Mouse (Mus musculus) MEL (cell line): Measurements from ENCODE around the gene Adamts7. TPM values are rescaled to one million over a fixed set of nuclear protein-coding genes. Genes with fewer than 3 reads are reported as not detected.

ENCODE experiments used
- DNase-seq: peaks from one replicate; pipeline ENCODE4 v3.0.0; 2011; ENCODE audit warnings: low read depth, low spot score
- H3K27ac ChIP-seq: 2 replicates; pipeline ENCODE4 v1.5.1; 2012; ENCODE audit warnings: low read depth, mild to moderate bottlenecking, control low read depth, low read length, moderate library complexity; ENCODE audit not compliant: control insufficient read depth
- H3K27me3 ChIP-seq, 2 experiments: fragments of 150-350 bp in 1 of 2; sonication (generic) in 1 of 2; 2 replicates each; pipeline ENCODE4 v1.6.1; 2012; ENCODE audit warnings: low read length in 2 of 2, mild to moderate bottlenecking in 2 of 2, improper control_type of control experiment in 1 of 2, moderate library complexity in 1 of 2; ENCODE audit not compliant: insufficient read depth in 2 of 2, control insufficient read depth in 1 of 2
- H3K36me3 ChIP-seq, 2 experiments: 2 replicates each; pipeline ENCODE4 v1.6.1; 2012 to 2014; ENCODE audit warnings: low read length in 2 of 2, improper control_type of control experiment in 1 of 2, inconsistent platforms in 1 of 2, mild to moderate bottlenecking in 1 of 2; ENCODE audit not compliant: insufficient read depth in 2 of 2, control insufficient read depth in 1 of 2
- H3K4me1 ChIP-seq, 2 experiments: fragments of 150-350 bp in 1 of 2; sonication (generic) in 1 of 2; 2 replicates each; pipeline ENCODE4 v1.6.1; 2012; ENCODE audit warnings: low read length in 2 of 2, improper control_type of control experiment in 1 of 2, mild to moderate bottlenecking in 1 of 2; ENCODE audit not compliant: insufficient read depth in 2 of 2, control insufficient read depth in 1 of 2
- H3K4me3 ChIP-seq, 2 experiments: fragments of 150-350 bp in 1 of 2; sonication (generic) in 1 of 2; 2 replicates each; pipeline ENCODE4 v1.5.1; 2012; ENCODE audit warnings: low read depth in 2 of 2, low read length in 2 of 2, mild to moderate bottlenecking in 2 of 2, moderate library complexity in 2 of 2, control low read depth in 1 of 2, improper control_type of control experiment in 1 of 2; ENCODE audit not compliant: control insufficient read depth in 1 of 2, insufficient read depth in 1 of 2
- H3K79me2 ChIP-seq: 2 replicates; pipeline ENCODE4 v1.6.1; 2012; ENCODE audit warnings: mild to moderate bottlenecking, low read length, moderate library complexity; ENCODE audit not compliant: control insufficient read depth, poor library complexity, insufficient read depth
- H3K9ac ChIP-seq: 2 replicates; pipeline ENCODE4 v1.6.1; 2012; ENCODE audit warnings: low read depth, mild to moderate bottlenecking, control low read depth, low read length, moderate library complexity; ENCODE audit not compliant: control insufficient read depth, poor library complexity, severe bottlenecking
- H3K9me3 ChIP-seq: fragments of 150-350 bp; sonication (generic); replicated peaks from 2 replicates; pipeline ENCODE4 v1.6.1; 2012; ENCODE audit warnings: mild to moderate bottlenecking, low read length, improper control_type of control experiment, moderate library complexity; ENCODE audit not compliant: insufficient read depth
- BHLHE40 ChIP-seq: IDR thresholded peaks from 2 replicates; pipeline ENCODE4 v1.6.1; 2012; ENCODE audit warnings: low read depth, mild to moderate bottlenecking, inconsistent platforms, low read length, improper control_type of control experiment, borderline replicate concordance
- E2F4 ChIP-seq: IDR thresholded peaks from 2 replicates; pipeline ENCODE4 v1.6.1; 2011; ENCODE audit warnings: low read depth, low read length, improper control_type of control experiment, borderline replicate concordance
- EP300 ChIP-seq, 2 experiments: IDR thresholded peaks; 2 replicates each; pipeline ENCODE4 v1.6.1; 2011; ENCODE audit warnings: improper control_type of control experiment in 2 of 2, low read length in 2 of 2, low read depth in 1 of 2, mild to moderate bottlenecking in 1 of 2
- ETS1 ChIP-seq: IDR thresholded peaks from 2 replicates; pipeline ENCODE4 v1.6.1; 2012; ENCODE audit warnings: low read depth, mild to moderate bottlenecking, inconsistent platforms, low read length, improper control_type of control experiment, moderate library complexity
- JUND ChIP-seq: IDR thresholded peaks from 2 replicates; pipeline ENCODE4 v1.6.1; 2011; ENCODE audit warnings: low read depth, mild to moderate bottlenecking, improper control_type of control experiment, low read length
- KAT2A ChIP-seq: conservative IDR thresholded peaks from 2 replicates; pipeline ENCODE4 v1.6.1; 2012; ENCODE audit warnings: low read depth, low read length, improper control_type of control experiment, inconsistent platforms
- MAFK ChIP-seq: IDR thresholded peaks from 2 replicates; pipeline ENCODE4 v1.6.1; 2011; ENCODE audit warnings: low read depth, mild to moderate bottlenecking, low read length, improper control_type of control experiment, borderline replicate concordance
- MAZ ChIP-seq: IDR thresholded peaks from 2 replicates; pipeline ENCODE4 v1.6.1; 2012; ENCODE audit warnings: low read depth, mild to moderate bottlenecking, inconsistent platforms, low read length, improper control_type of control experiment
- MXI1 ChIP-seq: IDR thresholded peaks from 2 replicates; pipeline ENCODE4 v1.6.1; 2011; ENCODE audit warnings: mild to moderate bottlenecking, low read depth, low read length, improper control_type of control experiment
- MYC ChIP-seq: IDR thresholded peaks from 2 replicates; pipeline ENCODE4 v1.6.1; 2011; ENCODE audit warnings: low read depth, mild to moderate bottlenecking, low read length, improper control_type of control experiment, moderate library complexity
- NELFE ChIP-seq: IDR thresholded peaks from 2 replicates; pipeline ENCODE4 v1.6.1; 2011; ENCODE audit warnings: low read depth, low read length, improper control_type of control experiment
- POLR2AphosphoS5 ChIP-seq: IDR thresholded peaks from 2 replicates; pipeline ENCODE4 v1.6.1; 2012; ENCODE audit warnings: low read depth, borderline replicate concordance, mild to moderate bottlenecking, inconsistent platforms, low read length, moderate library complexity, mixed read lengths
- RAD21 ChIP-seq: IDR thresholded peaks from 2 replicates; pipeline ENCODE4 v1.6.1; 2011; ENCODE audit warnings: mild to moderate bottlenecking, low read depth, low read length, improper control_type of control experiment
- RCOR1 ChIP-seq: IDR thresholded peaks from 2 replicates; pipeline ENCODE4 v1.6.1; 2012; ENCODE audit warnings: low read depth, mild to moderate bottlenecking, inconsistent platforms, low read length, improper control_type of control experiment
- SIN3A ChIP-seq: IDR thresholded peaks from 2 replicates; pipeline ENCODE4 v1.6.1; 2012; ENCODE audit warnings: low read length, improper control_type of control experiment, inconsistent platforms
- SMC3 ChIP-seq: IDR thresholded peaks from 2 replicates; pipeline ENCODE4 v1.6.1; 2011; ENCODE audit warnings: low read depth, low read length, improper control_type of control experiment
- TAL1 ChIP-seq: IDR thresholded peaks from 2 replicates; pipeline ENCODE4 v1.6.1; 2012; ENCODE audit warnings: mild to moderate bottlenecking, inconsistent platforms, low read length, moderate library complexity, mixed read lengths
- USF1 ChIP-seq: IDR thresholded peaks from 2 replicates; pipeline ENCODE4 v1.6.1; 2014; ENCODE audit warnings: low read depth, mild to moderate bottlenecking, inconsistent platforms, low read length, improper control_type of control experiment, moderate library complexity
- USF2 ChIP-seq, 2 experiments: IDR thresholded peaks; 2 replicates each; pipeline ENCODE4 v1.6.1; 2011 to 2012; ENCODE audit warnings: improper control_type of control experiment in 2 of 2, low read length in 2 of 2, borderline replicate concordance in 1 of 2, inconsistent platforms in 1 of 2, low read depth in 1 of 2, mild to moderate bottlenecking in 1 of 2; ENCODE audit not compliant: insufficient read depth in 1 of 2
- ZMIZ1 ChIP-seq: IDR thresholded peaks from 2 replicates; pipeline ENCODE4 v1.6.1; 2012; ENCODE audit warnings: low read depth, mild to moderate bottlenecking, inconsistent platforms, low read length, improper control_type of control experiment, moderate library complexity
- ZNF384 ChIP-seq: IDR thresholded peaks from 2 replicates; pipeline ENCODE4 v1.6.1; 2012; ENCODE audit warnings: low read depth, mild to moderate bottlenecking, inconsistent platforms, low read length, improper control_type of control experiment
- polyA plus RNA-seq, 2 experiments: library from polyadenylated mRNA; stranded (reverse) in 1 of 2; unstranded in 1 of 2; fragments of >175 nt in 1 of 2; fragments of >200 nt in 1 of 2; gene quantifications; 2 replicates each; pipeline versions ENCODE4 v1.2.1 to v1.2.4; 2012; ENCODE audit warnings: low replicate concordance in 2 of 2, low read depth in 1 of 2; ENCODE audit not compliant: insufficient read length in 2 of 2, insufficient read depth in 1 of 2, missing spikeins in 1 of 2
- total RNA-seq: library from RNA; depleted of rRNA; stranded (reverse); fragments of 300-350 nt; gene quantifications from 2 replicates; pipeline ENCODE4 v1.2.3, GENCODE M21; 2012

The Adamts7 gene
- total and polyA plus RNA-seq, 3 experiments, result 0.03 TPM; not detected in 2

DNA sequence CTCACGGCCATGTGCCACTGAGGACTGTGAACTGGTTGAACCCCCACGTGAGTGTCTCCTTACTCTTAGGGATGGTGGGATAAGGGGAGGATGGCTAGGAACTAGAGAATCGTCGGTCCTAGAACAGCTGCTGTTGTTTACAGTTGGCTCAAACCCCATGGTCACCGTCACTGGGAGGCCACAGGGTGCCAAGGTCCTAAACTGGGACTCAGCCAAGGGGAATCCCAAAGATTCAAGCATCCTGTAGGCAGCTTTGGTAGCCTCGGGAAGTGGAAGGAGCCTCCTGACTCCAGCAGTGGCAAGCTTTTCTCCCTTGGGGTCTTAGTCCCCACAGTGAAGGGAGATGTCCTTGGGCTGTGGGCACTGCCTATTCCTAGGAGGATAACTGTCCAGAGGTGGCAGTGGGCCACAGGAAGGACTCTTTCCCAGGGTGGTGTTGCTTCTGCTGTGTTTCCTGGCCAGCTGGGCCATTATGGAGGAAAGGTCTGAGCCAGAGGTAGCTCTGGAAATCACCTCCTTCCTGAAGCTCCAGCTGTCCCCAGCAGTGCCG is 34.3 kb downstream of the Adamts7 start:
- H3K79me2 ChIP-seq, result no peaks in the 10 kb centered on the region
- no peak for TF ChIP-seq USF1
- TF ChIP-seq ZNF384, result no peak
- TF ChIP-seq MAZ, result no peak
- no peak for TF ChIP-seq KAT2A
- no peak for TF ChIP-seq TAL1
- no peak for TF ChIP-seq BHLHE40
- TF ChIP-seq EP300 (IDR thresholded peaks at IDR 0.05; ENCODE audit: low read depth in 1 of 2, low read length in 2 of 2), result no peak
- no peak for TF ChIP-seq SIN3A
- TF ChIP-seq NELFE, result no peak
- TF ChIP-seq MYC, result no peak
- no peak for TF ChIP-seq JUND
- no peak for TF ChIP-seq SMC3
- no peak for TF ChIP-seq MXI1
- TF ChIP-seq ZMIZ1, result no peak
- no peaks in the 10 kb centered on the region for H3K9me3 ChIP-seq
- no peak overlapping the region for H3K9ac ChIP-seq
- H3K27ac ChIP-seq, result no peak overlapping the region
- no peaks in the 10 kb centered on the region for H3K36me3 ChIP-seq
- H3K4me3 ChIP-seq, result no peak overlapping the region
- H3K27me3 ChIP-seq, result no peaks in the 10 kb centered on the region
- no peaks in the 10 kb centered on the region for H3K4me1 ChIP-seq
- DNase-seq, result no peak

DNA sequence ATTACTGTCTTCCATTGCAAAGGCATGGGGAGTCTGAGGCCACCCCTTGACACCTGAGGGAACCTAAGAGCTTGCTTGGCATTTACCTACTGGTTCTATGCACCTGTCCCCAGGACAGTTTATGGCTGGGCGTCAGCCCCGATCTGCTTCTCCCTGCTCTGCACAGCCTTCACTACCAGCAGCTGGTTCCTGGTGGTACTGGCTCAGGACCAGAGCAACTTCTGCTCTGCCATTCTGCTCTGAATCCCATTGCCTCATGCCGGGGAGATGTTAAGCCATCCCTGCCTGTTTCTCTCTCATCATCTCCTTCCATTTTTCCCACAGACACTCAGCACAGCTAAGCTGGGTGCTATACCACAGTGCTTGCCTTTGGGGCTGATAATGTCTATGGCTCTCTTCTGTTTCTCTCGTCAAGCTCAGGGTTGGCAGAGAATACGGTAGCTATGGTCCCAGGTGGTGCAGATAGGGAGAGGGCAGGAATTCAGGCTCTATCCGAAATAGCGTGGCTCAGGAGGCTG is 35.1 kb downstream of the Adamts7 start:
- Histone ChIP-seq H3K79me2 (no peaks in the 10 kb centered on the region), H3K4me3 (no peak overlapping the region), H3K36me3 (no peaks in the 10 kb centered on the region)
- TF ChIP-seq RCOR1 (no peak), USF1 (no peak), USF2 (IDR thresholded peaks at IDR 0.05; ENCODE audit: borderline replicate concordance in 1 of 2, insufficient read depth in 1 of 2, low read depth in 1 of 2, low read length in 2 of 2) (no peak), RAD21 (no peak), MAZ (no peak), MXI1 (no peak), MAFK (no peak), POLR2AphosphoS5 (no peak), TAL1 (no peak), E2F4 (no peak), ETS1 (no peak)
- TF ChIP-seq, all 39 proteins: peak for 0
- Histone ChIP-seq H3K4me1 (no peaks in the 10 kb centered on the region), H3K9me3 (no peaks in the 10 kb centered on the region), H3K27ac (no peak overlapping the region), H3K27me3 (no peaks in the 10 kb centered on the region), H3K9ac (no peak overlapping the region)
- no peak for DNase-seq
